Mouse (Mus musculus) urinary bladder, postnatal 10 days (tissue): ENCODE measurements around the gene Sgpp1.

ENCODE experiments used
- DNase-seq: peaks from one replicate; pipeline ENCODE4 v3.0.0; 2022; ENCODE audit warnings: low spot score

Gene Sgpp1

GRCm38 (mm10) chr12:75735246-75736200 is at the start of gene Sgpp1:
Sgpp1 (minus strand) TSS chr12:75735729.
- peak; percentile 35 for DNase-seq

GRCm38 (mm10) chr12:75784271-75784751 is 48.8 kb upstream of the Sgpp1 start:
- DNase-seq = no peak

GRCm38 (mm10) chr12:75781995-75782394 is 46.5 kb upstream of the Sgpp1 start:
- DNase-seq = no peak

- DNase-seq = no peak
These were observed 45.9 kb upstream of the Sgpp1 start for GRCm38 (mm10) chr12:75781445-75781844.

- DNase-seq = peak; percentile 45
These were observed 37.0 kb upstream of the Sgpp1 start for GRCm38 (mm10) chr12:75772424-75773034.

GRCm38 (mm10) chr12:75771410-75771809 is 35.9 kb upstream of the Sgpp1 start:
- no peak for DNase-seq

GRCm38 (mm10) chr12:75766885-75767317 is 31.4 kb upstream of the Sgpp1 start:
- no peak for DNase-seq

- no peak for DNase-seq
These were observed 30.9 kb upstream of the Sgpp1 start for GRCm38 (mm10) chr12:75766395-75766794.

- no peak for DNase-seq
These were observed 30.2 kb upstream of the Sgpp1 start for GRCm38 (mm10) chr12:75765751-75766150.

GRCm38 (mm10) chr12:75756387-75756786 is 20.9 kb upstream of the Sgpp1 start:
- DNase-seq = no peak

GRCm38 (mm10) chr12:75753730-75754129 is 18.2 kb upstream of the Sgpp1 start:
- no peak for DNase-seq

- no peak for DNase-seq
These were observed 16.5 kb upstream of the Sgpp1 start for GRCm38 (mm10) chr12:75752077-75752476.

- DNase-seq = no peak
These were observed 13.0 kb upstream of the Sgpp1 start for GRCm38 (mm10) chr12:75748574-75748973.

GRCm38 (mm10) chr12:75745697-75746290 is 10.3 kb upstream of the Sgpp1 start:
- DNase-seq = no peak

GRCm38 (mm10) chr12:75742101-75742500 is 6.6 kb upstream of the Sgpp1 start:
- DNase-seq = no peak

- no peak for DNase-seq
These were observed 5.7 kb upstream of the Sgpp1 start for GRCm38 (mm10) chr12:75741273-75741672.

GRCm38 (mm10) chr12:75740451-75740850 is 4.9 kb upstream of the Sgpp1 start:
- DNase-seq = no peak

- no peak for DNase-seq
These were observed 4.1 kb upstream of the Sgpp1 start for GRCm38 (mm10) chr12:75739611-75740010.

- DNase-seq = no peak
These were observed 767 bp upstream of the Sgpp1 start for GRCm38 (mm10) chr12:75736296-75736695.

GRCm38 (mm10) chr12:75734891-75735245 is 661 bp downstream of the Sgpp1 start:
- no peak for DNase-seq

- no peak for DNase-seq
These were observed 1.4 kb downstream of the Sgpp1 start for GRCm38 (mm10) chr12:75734167-75734566.

- no peak for DNase-seq
These were observed 2.0 kb downstream of the Sgpp1 start for GRCm38 (mm10) chr12:75733331-75734070.
